Mouse (Mus musculus) neural tube, embryonic 14.5 days (tissue): ENCODE results near the gene Rab3a. TPM values are rescaled to one million over a fixed set of nuclear protein-coding genes. Genes with fewer than 3 reads are reported as not detected.
A peak's percentile ranks its signal among the peaks of the same experiment; 100 is the strongest.

Experiments
- ATAC-seq: fragments of 200-750 bp; cut with Nextera tagmentation; 2 replicates; pipeline ENCODE4 v1.8.0; 2017; ENCODE audit warnings: low read depth, mild to moderate bottlenecking, moderate TSS enrichment, moderate library complexity
- H3K27ac ChIP-seq: fragments of 300-500 bp; sonication (generic); 2 replicates; pipeline ENCODE4 v1.5.1; 2014; ENCODE audit warnings: low read depth, mild to moderate bottlenecking, control low read depth, low read length, moderate library complexity, mixed read lengths
- H3K27me3 ChIP-seq: fragments of 300-500 bp; sonication (generic); 2 replicates; pipeline ENCODE4 v1.6.1; 2014; ENCODE audit warnings: low read length; ENCODE audit not compliant: control insufficient read depth, insufficient read depth
- H3K36me3 ChIP-seq: fragments of 300-500 bp; sonication (generic); 2 replicates; pipeline ENCODE4 v1.6.1; 2014; ENCODE audit warnings: low read length, mixed read lengths; ENCODE audit not compliant: control insufficient read depth, insufficient read depth
- H3K4me1 ChIP-seq: fragments of 300-500 bp; sonication (generic); 2 replicates; pipeline ENCODE4 v1.6.1; 2014; ENCODE audit warnings: low read length; ENCODE audit not compliant: control insufficient read depth, insufficient read depth
- H3K4me2 ChIP-seq: fragments of 300-500 bp; sonication (generic); 2 replicates; pipeline ENCODE4 v1.6.1; 2014; ENCODE audit warnings: mild to moderate bottlenecking, low read depth, low read length, control low read depth
- H3K4me3 ChIP-seq: fragments of 300-500 bp; sonication (generic); 2 replicates; pipeline ENCODE4 v1.5.1; 2014; ENCODE audit warnings: low read depth, low read length, control low read depth, mixed read lengths
- H3K9ac ChIP-seq: fragments of 300-500 bp; sonication (generic); replicated peaks from 2 replicates; pipeline ENCODE4 v1.6.1; 2014; ENCODE audit warnings: low read depth, mild to moderate bottlenecking, control low read depth, low read length, mixed read lengths
- H3K9me3 ChIP-seq: fragments of 300-500 bp; sonication (generic); 2 replicates; pipeline ENCODE4 v1.6.1; 2016; ENCODE audit warnings: low read length; ENCODE audit not compliant: control insufficient read depth
- WGBS: fragments of 180-500 bp; shearing (Covaris S2); extraction: QIAGEN DNeasy Blood & Tissue Kit; methylation state at CpG from one replicate; pipeline ENCODE4 v1.1.7; 2014; 5-methylcytosine and 5-hydroxymethylcytosine counted together
- polyA plus RNA-seq: library from polyadenylated mRNA; unstranded; fragments of >200 nt; fragmentation: Nextera tagmentation; extraction: Ambion mirVana; gene quantifications from 2 replicates; pipeline ENCODE4 v1.2.1, GENCODE M21; 2014

Gene Rab3a
- polyA plus RNA-seq, 1 experiment from 2014 or later: 690 TPM

GRCm38 (mm10) chr8:70745691-70746220, 8.7 kb upstream of the Rab3a start:
- no peak overlapping the region for H3K4me3 ChIP-seq
- no peak for ATAC-seq
- no peaks in the 10 kb centered on the region for H3K36me3 ChIP-seq
- H3K27me3 ChIP-seq: peaks cover 30% of the 10 kb centered on the region
- H3K9ac ChIP-seq: no peak overlapping the region
- H3K27ac ChIP-seq: no peak overlapping the region
- WGBS: 52% methylated on average over 19 of the region's 19 CpGs
- H3K4me1 ChIP-seq: peaks cover 5% of the 10 kb centered on the region; the same call in 1 of the 2 replicates
- H3K4me2 ChIP-seq: no peak overlapping the region
- no peaks in the 10 kb centered on the region for H3K9me3 ChIP-seq

- Histone ChIP-seq H3K9me3 (no peaks in the 10 kb centered on the region), H3K4me3 (no peak overlapping the region), H3K27ac (no peak overlapping the region), H3K9ac (no peak overlapping the region), H3K36me3 (no peaks in the 10 kb centered on the region), H3K27me3 (peaks cover 29% of the 10 kb centered on the region), H3K4me2 (no peak overlapping the region), H3K4me1 (peaks cover 5% of the 10 kb centered on the region; the same call in 1 of the 2 replicates)
- no peak for ATAC-seq
- WGBS: 81% methylated on average over 9 of the region's 9 CpGs
Measured at GRCm38 (mm10) chr8:70746676-70747075, 7.8 kb upstream of the Rab3a start.

GRCm38 (mm10) chr8:70747211-70747890, 7.1 kb upstream of the Rab3a start:
- Histone ChIP-seq H3K4me2 (no peak overlapping the region), H3K27me3 (peaks cover 25% of the 10 kb centered on the region), H3K36me3 (no peaks in the 10 kb centered on the region), H3K4me1 (peaks cover 5% of the 10 kb centered on the region; the same call in 1 of the 2 replicates), H3K4me3 (no peak overlapping the region), H3K9me3 (no peaks in the 10 kb centered on the region), H3K9ac (no peak overlapping the region), H3K27ac (no peak overlapping the region)
- WGBS: 89% methylated on average over 18 of the region's 18 CpGs
- no peak for ATAC-seq

GRCm38 (mm10) chr8:70748246-70749096, 6.0 kb upstream of the Rab3a start:
- no peak for ATAC-seq

GRCm38 (mm10) chr8:70749097-70749674, 5.3 kb upstream of the Rab3a start:
- peaks cover 11% of the 10 kb centered on the region for H3K27me3 ChIP-seq
- ATAC-seq: no peak
- H3K4me1 ChIP-seq: no peaks in the 10 kb centered on the region; the same call in 1 of the 2 replicates
- 87% methylated on average over 19 of the region's 19 CpGs for WGBS
- H3K9ac ChIP-seq: no peak overlapping the region
- H3K4me2 ChIP-seq: no peak overlapping the region
- no peak overlapping the region for H3K27ac ChIP-seq
- H3K36me3 ChIP-seq: no peaks in the 10 kb centered on the region
- no peak overlapping the region for H3K4me3 ChIP-seq
- H3K9me3 ChIP-seq: no peaks in the 10 kb centered on the region

More at GRCm38 (mm10) chr8:70748246-70749096, 6.0 kb upstream of the Rab3a start:
- no peaks in the 10 kb centered on the region for H3K9me3 ChIP-seq
- H3K4me3 ChIP-seq: no peak overlapping the region
- no peak overlapping the region for H3K9ac ChIP-seq
- H3K27ac ChIP-seq: no peak overlapping the region
- WGBS: 83% methylated on average over 23 of the region's 23 CpGs
- H3K27me3 ChIP-seq: peaks cover 18% of the 10 kb centered on the region
- no peak overlapping the region for H3K4me2 ChIP-seq
- H3K4me1 ChIP-seq: peaks cover 2% of the 10 kb centered on the region; the same call in 1 of the 2 replicates
- no peaks in the 10 kb centered on the region for H3K36me3 ChIP-seq

GRCm38 (mm10) chr8:70750128-70750680, 4.3 kb upstream of the Rab3a start:
- no peak overlapping the region for H3K4me2 ChIP-seq
- WGBS: 85% methylated on average over 13 of the region's 13 CpGs
- H3K36me3 ChIP-seq: no peaks in the 10 kb centered on the region
- H3K4me1 ChIP-seq: peaks cover 2% of the 10 kb centered on the region; the same call in 1 of the 2 replicates
- no peak overlapping the region for H3K27ac ChIP-seq
- ATAC-seq: no peak
- peaks cover 5% of the 10 kb centered on the region for H3K27me3 ChIP-seq
- no peak overlapping the region for H3K4me3 ChIP-seq
- H3K9ac ChIP-seq: no peak overlapping the region
- H3K9me3 ChIP-seq: no peaks in the 10 kb centered on the region

DNA sequence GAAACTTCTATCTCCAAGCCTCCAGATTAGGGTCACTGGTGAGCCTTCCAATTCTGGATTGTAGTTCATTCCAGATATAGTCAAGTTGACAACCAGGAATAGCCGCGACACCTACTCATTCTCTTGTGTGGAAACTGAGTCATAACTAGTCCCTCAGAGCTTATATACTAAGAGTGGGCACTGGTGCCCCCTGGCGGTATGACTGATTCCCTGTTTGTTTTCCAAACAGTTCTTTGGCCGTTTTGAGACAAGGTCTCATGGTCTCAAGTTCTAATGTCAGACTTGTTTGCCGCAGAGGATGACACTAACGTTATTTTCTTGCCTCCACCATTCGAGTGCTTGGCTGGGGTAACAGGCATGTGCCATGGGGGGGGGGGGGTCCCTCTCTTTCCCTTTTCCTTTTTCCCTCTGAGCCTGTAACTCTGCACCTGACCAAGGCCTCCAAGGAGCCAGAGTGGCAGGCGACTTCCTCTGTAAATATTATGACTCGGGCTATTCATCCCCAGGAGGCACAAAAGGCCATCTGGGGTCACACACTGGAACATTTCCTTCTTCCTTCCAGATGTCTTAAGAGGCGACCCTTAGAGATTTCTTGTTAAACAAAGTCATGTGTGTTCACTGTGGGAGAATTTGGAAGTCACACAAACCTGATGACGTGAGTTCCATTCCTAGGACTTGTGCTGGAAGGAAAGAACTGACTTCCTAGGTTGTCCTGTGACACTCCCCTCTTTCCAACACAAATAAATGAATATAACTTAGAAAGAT, 2.3 kb upstream of the Rab3a start:
- H3K27ac ChIP-seq: no peak overlapping the region
- WGBS: 41% methylated on average over 11 of the region's 11 CpGs

GRCm38 (mm10) chr8:70753151-70753550, 1.3 kb upstream of the Rab3a start:
- no peaks in the 10 kb centered on the region for H3K9me3 ChIP-seq
- H3K27ac ChIP-seq: 0 out of 2 replicates have a peak overlapping the region, but pooled peaks have one; percentile 7
- peaks cover 17% of the 10 kb centered on the region; the same call in 1 of the 2 replicates for H3K36me3 ChIP-seq
- no peak overlapping the region for H3K4me2 ChIP-seq
- peaks cover 9% of the 10 kb centered on the region; the same call in 1 of the 2 replicates for H3K4me1 ChIP-seq
- WGBS: 26% methylated on average over 21 of the region's 21 CpGs
- ATAC-seq: no peak
- no peak overlapping the region for H3K4me3 ChIP-seq
- H3K27me3 ChIP-seq: no peaks in the 10 kb centered on the region; the same call in 1 of the 2 replicates
- no peak overlapping the region for H3K9ac ChIP-seq

More for the DNA sequence above, 2.3 kb upstream of the Rab3a start:
- Histone ChIP-seq H3K36me3 (peaks cover 9% of the 10 kb centered on the region; the same call in 1 of the 2 replicates), H3K4me3 (no peak overlapping the region), H3K4me1 (peaks cover 9% of the 10 kb centered on the region; the same call in 1 of the 2 replicates), H3K4me2 (no peak overlapping the region), H3K9me3 (no peaks in the 10 kb centered on the region), H3K9ac (no peak overlapping the region), H3K27me3 (no peaks in the 10 kb centered on the region; the same call in 1 of the 2 replicates)
- no peak for ATAC-seq
